ENCODE assay signal across 20 mouse cellular contexts in genomic region chr9:21857501-21857900, GRCm38 (mm10). TPM values are rescaled to one million over a fixed set of nuclear protein-coding genes. Genes with fewer than 3 reads are reported as not detected.
DNase-seq lines count a peak whose midpoint lies in the region; ATAC-seq and TF ChIP-seq lines count a peak whose summit lies in the region.
"Had no signal": no experiment of that assay in that cellular context is flagged by ENCODE, and none has a peak within 500 bp of the region (broad histone marks: within the 10 kb centered on the region; RNA-seq: fewer than 3 reads in every experiment).

No protein-coding gene starts in this region.

- no peak overlapping the region for H3K4me2 ChIP-seq in heart, embryonic 11.5 days
- H3K4me2 ChIP-seq in hindbrain, embryonic 13.5 days, result no peak overlapping the region
- H3K4me2 ChIP-seq: hindbrain, embryonic 15.5 days; midbrain, embryonic 11.5 days had no signal

- peak overlapping the region; percentile 51 for H3K27ac ChIP-seq in heart, embryonic 11.5 days (ENCODE audit: low read depth, low read length)
- no peak overlapping the region; the same call in 1 of the 2 replicates for H3K27ac ChIP-seq in heart, embryonic 10.5 days
- 0 out of 2 replicates have a peak overlapping the region, but pooled peaks have one; percentile 16 for H3K27ac ChIP-seq in hindbrain, embryonic 10.5 days
- H3K27ac ChIP-seq in hindbrain, embryonic 13.5 days, result no peak overlapping the region
- peak overlapping the region; percentile 43; the same call in 1 of the 2 replicates for H3K27ac ChIP-seq in layer of hippocampus, adult 2 months
- H3K27ac ChIP-seq in embryonic facial prominence, embryonic 10.5 days (replicated peaks), result 0 out of 2 replicates have a peak overlapping the region, but pooled peaks have one; percentile 10
- H3K27ac ChIP-seq: hindbrain, embryonic 15.5 days had no signal

- no peak overlapping the region for H3K9ac ChIP-seq in heart, embryonic 11.5 days (ENCODE audit: low read depth, low read length)
- no peak overlapping the region for H3K9ac ChIP-seq in hindbrain, embryonic 13.5 days
- H3K9ac ChIP-seq: hindbrain, embryonic 15.5 days; liver, postnatal 0 days had no signal

- no peak for ATAC-seq in heart, embryonic 11.5 days (replicated peaks; ENCODE audit: insufficient number of reproducible peaks, low FRiP score, low TSS enrichment)
- ATAC-seq in hindbrain, embryonic 13.5 days (ENCODE audit: low FRiP score), result no peak
- no peak for ATAC-seq in cerebellum, adult (ENCODE audit: insufficient number of reproducible peaks, low FRiP score, low TSS enrichment)
- ATAC-seq: intestine, postnatal 0 days had no signal

- no peak for DNase-seq in heart, embryonic 10.5 days (ENCODE audit: low spot score)
- no peak for DNase-seq in hindbrain, embryonic 10.5 days (ENCODE audit: low spot score)
- no peak for DNase-seq in layer of hippocampus, adult 2 months (ENCODE audit: low spot score in 2 of 2)
- DNase-seq in layer of hippocampus, postnatal 10 days (ENCODE audit: low spot score in 2 of 2), result no peak
- no peak for DNase-seq in embryonic facial prominence, embryonic 10.5 days (ENCODE audit: low spot score)
- DNase-seq: cerebellum, adult 18-20 months; cerebellum, postnatal 25 days; left cerebral cortex, postnatal 4 days; liver, postnatal 0 days; right cerebral cortex, postnatal 25 days; thymus, adult 18-20 months; thymus, postnatal 4 days had no signal

- H3K36me3 ChIP-seq in heart, embryonic 11.5 days (ENCODE audit: control insufficient read depth, insufficient read depth, low read length), result no peaks in the 10 kb centered on the region
- H3K36me3 ChIP-seq in heart, embryonic 10.5 days, result no peaks in the 10 kb centered on the region
- H3K36me3 ChIP-seq in hindbrain, embryonic 10.5 days, result no peaks in the 10 kb centered on the region
- H3K36me3 ChIP-seq in hindbrain, embryonic 13.5 days, result no peaks in the 10 kb centered on the region
- H3K36me3 ChIP-seq in embryonic facial prominence, embryonic 10.5 days (replicated peaks), result no peaks in the 10 kb centered on the region
- H3K36me3 ChIP-seq: G1E; hindbrain, embryonic 15.5 days had no signal

- TF ChIP-seq CTCF in layer of hippocampus, adult 2 months (conservative IDR thresholded peaks at IDR 0.05), result no peak

- H3K27me3 ChIP-seq in heart, embryonic 11.5 days (ENCODE audit: control insufficient read depth, insufficient read depth, low read length), result no peaks in the 10 kb centered on the region
- H3K27me3 ChIP-seq in heart, embryonic 10.5 days (ENCODE audit: insufficient read depth, poor library complexity, severe bottlenecking), result no peaks in the 10 kb centered on the region
- no peaks in the 10 kb centered on the region for H3K27me3 ChIP-seq in hindbrain, embryonic 10.5 days (ENCODE audit: insufficient read depth, poor library complexity, severe bottlenecking)
- H3K27me3 ChIP-seq in hindbrain, embryonic 13.5 days, result peaks cover 5% of the 10 kb centered on the region; the same call in 1 of the 2 replicates
- H3K27me3 ChIP-seq in embryonic facial prominence, embryonic 10.5 days (replicated peaks; ENCODE audit: low read depth, poor library complexity, severe bottlenecking), result no peaks in the 10 kb centered on the region
- H3K27me3 ChIP-seq: hindbrain, embryonic 15.5 days had no signal

- H3K9me3 ChIP-seq in heart, embryonic 11.5 days (replicated peaks; ENCODE audit: control insufficient read depth, low read length), result no peaks in the 10 kb centered on the region
- no peaks in the 10 kb centered on the region for H3K9me3 ChIP-seq in heart, embryonic 10.5 days
- peaks cover 6% of the 10 kb centered on the region; the same call in 1 of the 2 replicates for H3K9me3 ChIP-seq in hindbrain, embryonic 10.5 days
- peaks cover 5% of the 10 kb centered on the region; the same call in 1 of the 2 replicates for H3K9me3 ChIP-seq in hindbrain, embryonic 13.5 days
- H3K9me3 ChIP-seq in embryonic facial prominence, embryonic 10.5 days, result peaks cover 5% of the 10 kb centered on the region; the same call in 1 of the 2 replicates
- H3K9me3 ChIP-seq: hindbrain, embryonic 15.5 days had no signal

- 50% methylated on average over 2 of the region's 2 CpGs for WGBS in heart, embryonic 11.5 days (ENCODE audit: insufficient replicate concordance)
- WGBS in heart, embryonic 10.5 days, result 38% methylated on average over 2 of the region's 2 CpGs
- 76% methylated on average over 2 of the region's 2 CpGs for WGBS in hindbrain, embryonic 10.5 days
- 75% methylated on average over 2 of the region's 2 CpGs for WGBS in hindbrain, embryonic 13.5 days
- 71% methylated on average over 2 of the region's 2 CpGs for whole genome bisulfite sequencing in embryonic facial prominence, embryonic 10.5 days

- no peak overlapping the region for H3K4me3 ChIP-seq in heart, embryonic 11.5 days (ENCODE audit: low read depth, low read length)
- H3K4me3 ChIP-seq in heart, embryonic 10.5 days, result no peak overlapping the region
- H3K4me3 ChIP-seq in hindbrain, embryonic 10.5 days, result no peak overlapping the region
- no peak overlapping the region for H3K4me3 ChIP-seq in hindbrain, embryonic 13.5 days
- H3K4me3 ChIP-seq in layer of hippocampus, adult 2 months, result no peak overlapping the region
- no peak overlapping the region for H3K4me3 ChIP-seq in embryonic facial prominence, embryonic 10.5 days
- H3K4me3 ChIP-seq: hindbrain, embryonic 15.5 days had no signal

- no peaks in the 10 kb centered on the region for H3K4me1 ChIP-seq in heart, embryonic 11.5 days (ENCODE audit: control insufficient read depth, insufficient read depth, low read length)
- H3K4me1 ChIP-seq in heart, embryonic 10.5 days, result peaks cover 4% of the 10 kb centered on the region; the same call in 1 of the 2 replicates
- H3K4me1 ChIP-seq in hindbrain, embryonic 10.5 days (replicated peaks), result peaks cover 6% of the 10 kb centered on the region
- H3K4me1 ChIP-seq in hindbrain, embryonic 13.5 days (replicated peaks), result peaks cover 7% of the 10 kb centered on the region
- peaks cover 17% of the 10 kb centered on the region for H3K4me1 ChIP-seq in embryonic facial prominence, embryonic 10.5 days

RNA-seq across cellular contexts. Expression of gene Dock6, which starts 5.1 kb away (rescaled TPM):
- polyA plus RNA-seq in heart, embryonic 11.5 days (2014; fragmentation: Nextera tagmentation; extraction: Ambion mirVana), result 43.9 and 50.1 TPM in 2 replicates
- 47.9 and 56.9 TPM in 2 replicates for polyA plus RNA-seq in heart, embryonic 10.5 days (2016; fragmentation: Nextera tagmentation; extraction: Ambion mirVana)
- polyA plus RNA-seq in hindbrain, embryonic 10.5 days (2016; fragmentation: Nextera tagmentation; extraction: Ambion mirVana), result 23.7 and 24.1 TPM in 2 replicates
- 17.2 and 18.2 TPM in 2 replicates for polyA plus RNA-seq in hindbrain, embryonic 13.5 days (2015; fragmentation: Nextera tagmentation; extraction: Ambion mirVana)
- 10 to 100 TPM; 12.2 to 13.6 TPM for total RNA-seq in layer of hippocampus, adult 2 months (2021)
- total RNA-seq in layer of hippocampus, postnatal 10 days (2021), result 10 to 100 TPM; 32.6 to 34.5 TPM
- polyA plus RNA-seq in embryonic facial prominence, embryonic 10.5 days (2016; fragmentation: Nextera tagmentation; extraction: Ambion mirVana), result 27.2 and 28.0 TPM in 2 replicates

RNA-seq across cellular contexts. Expression of gene Angptl8, which starts 22.2 kb away (rescaled TPM):
- 1.1 and 1.9 TPM in 2 replicates for polyA plus RNA-seq in heart, embryonic 11.5 days (2014; fragmentation: Nextera tagmentation; extraction: Ambion mirVana)
- polyA plus RNA-seq in heart, embryonic 10.5 days (2016; fragmentation: Nextera tagmentation; extraction: Ambion mirVana), result 2.5 and 5.7 TPM in 2 replicates
- 0.70 and 0.85 TPM in 2 replicates for polyA plus RNA-seq in hindbrain, embryonic 10.5 days (2016; fragmentation: Nextera tagmentation; extraction: Ambion mirVana)
- polyA plus RNA-seq in hindbrain, embryonic 13.5 days (2015; fragmentation: Nextera tagmentation; extraction: Ambion mirVana), result 0.39 and 0.53 TPM in 2 replicates
- total RNA-seq in layer of hippocampus, adult 2 months (2021), result not detected
- total RNA-seq in layer of hippocampus, postnatal 10 days (2021), result not detected
- 0.48 and 0.52 TPM in 2 replicates for polyA plus RNA-seq in embryonic facial prominence, embryonic 10.5 days (2016; fragmentation: Nextera tagmentation; extraction: Ambion mirVana)
- total RNA-seq: G1E; layer of hippocampus, adult 18-20 months; left cerebral cortex, postnatal 4 days had no signal
- polyA plus RNA-seq: G1E had no signal

RNA-seq across cellular contexts. Expression of gene Kank2, which starts 59.0 kb away (rescaled TPM):
- polyA plus RNA-seq in heart, embryonic 11.5 days (2014; fragmentation: Nextera tagmentation; extraction: Ambion mirVana), result 8.9 and 9.0 TPM in 2 replicates
- polyA plus RNA-seq in heart, embryonic 10.5 days (2016; fragmentation: Nextera tagmentation; extraction: Ambion mirVana), result 16.4 and 16.9 TPM in 2 replicates
- 10.0 and 11.0 TPM in 2 replicates for polyA plus RNA-seq in hindbrain, embryonic 10.5 days (2016; fragmentation: Nextera tagmentation; extraction: Ambion mirVana)
- polyA plus RNA-seq in hindbrain, embryonic 13.5 days (2015; fragmentation: Nextera tagmentation; extraction: Ambion mirVana), result 4.7 and 5.0 TPM in 2 replicates
- total RNA-seq in layer of hippocampus, adult 2 months (2021), result 1 to 10 TPM; 7.0 to 8.4 TPM
- 1 to 10 TPM; 7.5 to 7.8 TPM for total RNA-seq in layer of hippocampus, postnatal 10 days (2021)
- 15.3 and 17.8 TPM in 2 replicates for polyA plus RNA-seq in embryonic facial prominence, embryonic 10.5 days (2016; fragmentation: Nextera tagmentation; extraction: Ambion mirVana)
- polyA plus RNA-seq: G1E had no signal

Comparison
In these comparisons a context has a peak if more than half of its experiments do, and no peak if none do; other contexts are left out.
1. H3K27ac ChIP-seq: peak in heart, embryonic 11.5 days (single experiment), hindbrain, embryonic 10.5 days (single experiment), layer of hippocampus, adult 2 months (single experiment) and embryonic facial prominence, embryonic 10.5 days (single experiment); none in heart, embryonic 10.5 days (single experiment) and hindbrain, embryonic 13.5 days (single experiment).